Mouse (Mus musculus) G1E (cell line): Measurements from ENCODE around the gene Gak.

ENCODE experiments used
- CTCF ChIP-seq: IDR thresholded peaks from 2 replicates; pipeline ENCODE4 v1.5.1; 2012; ENCODE audit warnings: low read depth, low read length, inconsistent platforms, mixed read lengths
- GATA1 ChIP-seq: IDR thresholded peaks from 2 replicates; pipeline ENCODE4 v1.6.1; 2012; ENCODE audit warnings: borderline replicate concordance, low read length, inconsistent platforms, mixed read lengths
- TAL1 ChIP-seq: conservative IDR thresholded peaks from 2 replicates; pipeline ENCODE4 v1.6.1; 2012; ENCODE audit warnings: low read depth, low read length, inconsistent platforms, mixed read lengths

DNA sequence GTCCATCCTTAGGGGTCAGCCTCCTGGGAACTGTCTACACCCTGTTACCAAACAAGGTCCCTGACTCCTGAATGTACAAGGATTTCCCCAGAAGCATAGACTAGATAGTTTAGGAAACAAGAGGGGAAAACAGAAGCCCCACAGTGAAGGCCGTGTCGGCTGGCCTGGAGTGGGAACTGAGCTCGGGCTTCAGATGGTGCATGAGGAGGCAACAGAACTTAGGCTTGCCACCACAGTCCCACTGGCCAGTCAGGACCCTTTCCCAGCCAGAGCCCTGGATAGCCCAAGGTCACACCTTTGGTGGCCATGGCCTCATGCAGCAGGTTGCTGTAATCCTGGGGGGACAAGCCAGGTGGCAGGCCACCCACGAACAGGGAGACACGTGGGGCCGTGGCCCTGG is 23.8 kb upstream of the Gak start:
- TF ChIP-seq CTCF (no peak), TAL1 (no peak), GATA1 (no peak)
